Mouse (Mus musculus) midbrain, postnatal 0 days (tissue): ENCODE measurements around the gene Pcnp. TPM values are rescaled to one million over a fixed set of nuclear protein-coding genes. Genes with fewer than 3 reads are reported as not detected.
"Not testable (repeated sequence)": the region's sequence is repeated elsewhere in the genome, so short reads cannot be mapped to it uniquely, and the experiment has no call there.

Experiments
- ATAC-seq: fragments of 200-750 bp; cut with Nextera tagmentation; 2 replicates; pipeline ENCODE4 v1.8.0; 2017; ENCODE audit warnings: moderate number of reproducible peaks, mild to moderate bottlenecking, moderate TSS enrichment, moderate library complexity; ENCODE audit not compliant: low FRiP score
- DNase-seq: peaks from one replicate; pipeline ENCODE4 v3.0.0-alpha.2; 2015; ENCODE audit warnings: low spot score
- H3K27ac ChIP-seq: fragments of 300-500 bp; sonication (generic); 2 replicates; pipeline ENCODE4 v1.5.1; 2014; ENCODE audit warnings: low read depth, mild to moderate bottlenecking, low read length, mixed read lengths
- H3K27me3 ChIP-seq: fragments of 300-500 bp; sonication (generic); 2 replicates; pipeline ENCODE4 v1.6.1; 2014; ENCODE audit warnings: low read length, control low read depth, mixed read lengths; ENCODE audit not compliant: insufficient read depth
- H3K36me3 ChIP-seq: fragments of 300-500 bp; sonication (generic); 2 replicates; pipeline ENCODE4 v1.6.1; 2014; ENCODE audit warnings: low read length, control low read depth, mixed read lengths; ENCODE audit not compliant: insufficient read depth
- H3K4me1 ChIP-seq: fragments of 300-500 bp; sonication (generic); 2 replicates; pipeline ENCODE4 v1.6.1; 2014; ENCODE audit warnings: mild to moderate bottlenecking, control low read depth, antibody characterized with exemption, low read length, mixed read lengths; ENCODE audit not compliant: insufficient read depth
- H3K4me2 ChIP-seq: fragments of 300-500 bp; sonication (generic); 2 replicates; pipeline ENCODE4 v1.6.1; 2014; ENCODE audit warnings: low read depth, mild to moderate bottlenecking, low read length, mixed read lengths; ENCODE audit not compliant: poor library complexity, severe bottlenecking
- H3K4me3 ChIP-seq: fragments of 300-500 bp; sonication (generic); 2 replicates; pipeline ENCODE4 v1.5.1; 2014; ENCODE audit warnings: low read depth, mild to moderate bottlenecking, low read length, moderate library complexity
- H3K9ac ChIP-seq: fragments of 300-500 bp; sonication (generic); replicated peaks from 2 replicates; pipeline ENCODE4 v1.6.1; 2014; ENCODE audit warnings: mild to moderate bottlenecking, low read length, moderate library complexity, mixed read lengths; ENCODE audit not compliant: poor library complexity, severe bottlenecking
- H3K9me3 ChIP-seq: fragments of 300-500 bp; sonication (generic); 2 replicates; pipeline ENCODE4 v1.6.1; 2016; ENCODE audit warnings: low read length, control low read depth
- CTCF ChIP-seq: IDR thresholded peaks from 2 replicates; pipeline ENCODE4 v1.5.1; 2016; ENCODE audit warnings: antibody characterized with exemption, mild to moderate bottlenecking
- WGBS: fragments of 180-500 bp; shearing (Covaris S2); extraction: QIAGEN DNeasy Blood & Tissue Kit; methylation state at CpG from one replicate; pipeline ENCODE4 v1.1.7; 2014; 5-methylcytosine and 5-hydroxymethylcytosine counted together
- polyA plus RNA-seq: library from polyadenylated mRNA; unstranded; fragments of >200 nt; fragmentation: Nextera tagmentation; extraction: Ambion mirVana; gene quantifications from 2 replicates; pipeline ENCODE4 v1.2.1, GENCODE M21; 2015
- total RNA-seq: library from RNA; depleted of rRNA; stranded (reverse); fragments of >200 nt; gene quantifications from 2 replicates; pipeline ENCODE4 v1.2.3, GENCODE M21; 2014; rRNA removed

Gene Pcnp
- 76.5 and 103 TPM in 2 replicates for total RNA-seq
- 224 and 233 TPM in 2 replicates for polyA plus RNA-seq

DNA sequence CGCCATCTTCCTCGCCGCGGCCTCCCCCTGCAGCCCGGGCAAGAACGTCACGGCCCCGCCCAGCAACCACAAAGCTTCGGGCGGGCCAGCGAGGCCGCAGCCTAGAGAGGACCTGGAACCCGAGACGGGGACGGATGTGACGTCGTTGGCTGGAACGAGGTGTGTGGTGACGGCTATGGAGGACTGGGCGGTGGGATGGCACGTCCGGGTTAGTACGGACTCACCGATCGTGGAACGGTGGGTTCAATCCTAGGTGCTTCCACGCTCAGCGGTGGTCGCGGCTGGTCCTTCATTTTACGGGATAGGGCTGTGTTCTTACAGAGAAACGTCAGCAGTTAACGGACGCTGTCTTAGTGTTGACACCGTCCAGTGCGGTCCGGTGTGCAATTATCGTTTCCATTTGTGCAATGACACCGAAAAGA, at the start of gene Pcnp:
Gene Pcnp (minus strand): TSS at position 79 of the 422 bp plus-strand sequence.
- Histone ChIP-seq H3K4me2 (peak within 1 kb of the TSS; percentile 66), H3K4me1 (peaks cover 11% of the 10 kb centered on the region), H3K27me3 (no peaks in the 10 kb centered on the region), H3K4me3 (peak within 1 kb of the TSS; percentile 73), H3K9me3 (no peaks in the 10 kb centered on the region), H3K9ac (peak within 1 kb of the TSS; percentile 85), H3K36me3 (peaks cover 18% of the 10 kb centered on the region), H3K27ac (peak within 1 kb of the TSS; percentile 91)
- WGBS, result under 1% methylated on average over 39 of the region's 39 CpGs
- TF ChIP-seq CTCF, result no peak; the same call in 1 of the 2 replicates
- peak; percentile 99 for DNase-seq
- peak; percentile 100 for ATAC-seq

DNA sequence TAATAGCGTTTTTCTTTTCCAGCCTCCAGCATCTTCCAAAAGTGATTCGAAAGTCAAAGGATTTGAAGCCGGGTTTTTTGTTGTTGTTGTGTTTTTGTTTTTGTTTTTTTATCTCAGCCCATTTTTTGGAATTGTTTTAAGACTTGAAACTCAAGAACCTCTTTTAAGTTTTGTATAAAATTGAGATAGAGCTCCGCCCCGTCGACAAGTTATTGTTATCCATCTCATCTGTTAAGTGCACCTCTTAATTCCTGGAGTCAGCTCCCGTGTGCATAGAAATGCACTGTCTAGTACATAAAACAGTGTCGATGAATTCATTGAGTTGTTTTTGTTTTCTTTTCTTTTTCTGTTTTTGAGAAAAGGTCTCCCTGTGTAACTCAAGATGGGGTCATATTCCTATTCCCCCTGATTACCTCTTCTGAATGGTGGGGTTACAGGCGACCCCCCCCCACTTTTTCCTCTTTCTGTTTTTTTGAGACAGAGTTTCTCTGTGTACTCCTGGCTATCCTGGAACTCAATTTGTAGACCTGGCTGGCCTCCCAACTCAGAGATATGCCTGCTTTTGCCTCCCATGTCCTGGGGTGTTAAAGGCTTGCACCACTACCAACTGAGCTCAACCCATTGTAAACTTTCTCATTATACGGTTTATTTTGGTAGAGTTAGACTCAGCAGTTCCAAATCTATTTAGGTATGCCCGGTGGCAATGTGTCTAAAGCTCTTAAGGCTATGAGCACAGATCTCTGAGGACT, 46.8 kb upstream of the Pcnp start:
- H3K9me3 ChIP-seq, result no peaks in the 10 kb centered on the region
- peak overlapping the region; percentile 53 for H3K4me2 ChIP-seq
- peaks cover 5% of the 10 kb centered on the region; the same call in 1 of the 2 replicates for H3K4me1 ChIP-seq
- WGBS, result 5% methylated on average over 11 of the region's 11 CpGs
- H3K27me3 ChIP-seq, result no peaks in the 10 kb centered on the region
- no peaks in the 10 kb centered on the region for H3K36me3 ChIP-seq
- peak overlapping the region; percentile 88 for H3K27ac ChIP-seq
- ATAC-seq (no peak), DNase-seq (peak; percentile 3)
- H3K4me3 ChIP-seq, result peak overlapping the region; percentile 71
- TF ChIP-seq CTCF, result no peak
- peak overlapping the region; percentile 78 for H3K9ac ChIP-seq

DNA sequence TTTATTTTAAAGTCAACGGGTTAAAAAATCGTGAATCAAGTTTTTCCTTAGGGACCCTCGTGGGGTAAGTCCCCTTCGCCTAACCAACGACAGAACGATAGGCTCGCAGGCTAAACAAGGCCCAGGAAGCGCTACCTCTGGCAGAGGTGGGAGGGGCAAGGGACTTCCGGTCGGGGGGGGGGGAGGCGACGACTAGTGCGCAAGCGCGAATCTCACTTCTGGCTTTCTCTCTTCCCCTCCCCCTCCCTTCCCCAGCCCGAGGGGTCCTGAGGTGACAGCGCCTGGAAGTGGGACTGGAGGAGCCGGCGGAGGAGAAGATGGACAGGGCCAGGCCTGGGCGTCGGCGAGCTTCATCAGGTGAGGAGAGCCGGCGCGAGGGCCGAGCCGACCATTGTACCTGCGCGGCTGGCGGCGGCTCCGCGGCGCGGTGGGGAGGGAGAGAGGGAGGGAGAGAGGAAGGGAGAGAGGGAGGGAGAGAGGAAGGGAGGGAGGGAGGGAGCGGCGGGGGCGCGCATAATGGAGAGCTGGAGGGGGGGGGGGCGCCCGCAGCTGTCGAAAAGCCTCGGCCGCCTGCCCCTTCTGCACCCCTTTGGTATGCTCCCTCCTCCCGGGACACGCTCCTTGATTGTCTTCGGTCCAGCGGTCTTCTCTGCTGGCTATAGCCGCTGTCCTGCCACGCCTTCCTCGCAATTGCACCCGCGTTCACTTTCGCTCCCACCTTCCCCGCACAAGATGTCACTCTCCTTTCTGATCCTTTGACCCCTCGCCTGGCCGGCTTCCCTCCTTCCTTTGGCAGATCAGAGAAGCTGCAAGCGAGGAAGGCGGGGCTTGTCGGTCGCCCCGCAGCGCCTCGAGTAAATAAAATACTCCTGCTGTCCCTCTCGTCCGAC, 45.9 kb upstream of the Pcnp start:
- Histone ChIP-seq H3K9me3 (no peaks in the 10 kb centered on the region), H3K4me2 (peak overlapping the region; percentile 53), H3K27me3 (no peaks in the 10 kb centered on the region), H3K9ac (peak overlapping the region; percentile 78), H3K27ac (peak overlapping the region; percentile 88), H3K36me3 (no peaks in the 10 kb centered on the region), H3K4me1 (peaks cover 5% of the 10 kb centered on the region; the same call in 1 of the 2 replicates), H3K4me3 (peak overlapping the region; percentile 71)
- peak; percentile 96 for DNase-seq
- WGBS, result under 1% methylated on average over 43 of the region's 66 CpGs
- peak; percentile 92 for ATAC-seq
- TF ChIP-seq CTCF, result no peak

- Histone ChIP-seq H3K4me1 (peaks cover 5% of the 10 kb centered on the region; the same call in 1 of the 2 replicates), H3K27me3 (no peaks in the 10 kb centered on the region), H3K4me3 (no peak overlapping the region), H3K27ac (peak overlapping the region; percentile 88), H3K9ac (no peak overlapping the region), H3K36me3 (no peaks in the 10 kb centered on the region), H3K9me3 (no peaks in the 10 kb centered on the region), H3K4me2 (no peak overlapping the region)
- DNase-seq, result no peak
- ATAC-seq, result peak; percentile 33; the same call in 1 of the 2 replicates
- no peak for TF ChIP-seq CTCF
- 83% methylated on average over 5 of the region's 5 CpGs for WGBS
Observed at GRCm38 (mm10) chr16:56074565-56074964, 45.0 kb upstream of the Pcnp start.

- Histone ChIP-seq H3K4me1 (peaks cover 5% of the 10 kb centered on the region; the same call in 1 of the 2 replicates), H3K36me3 (no peaks in the 10 kb centered on the region), H3K9me3 (no peaks in the 10 kb centered on the region), H3K27ac (no peak overlapping the region), H3K4me2 (no peak overlapping the region), H3K4me3 (no peak overlapping the region), H3K9ac (no peak overlapping the region), H3K27me3 (no peaks in the 10 kb centered on the region)
- WGBS, result 87% methylated on average over 1 of the region's 1 CpGs
- ATAC-seq (no peak), DNase-seq (no peak)
- no peak for TF ChIP-seq CTCF
Observed at GRCm38 (mm10) chr16:56074122-56074521, 44.6 kb upstream of the Pcnp start.

- H3K9ac ChIP-seq, H3K4me2 ChIP-seq, H3K36me3 ChIP-seq, H3K27me3 ChIP-seq, DNase-seq, H3K27ac ChIP-seq, ATAC-seq, H3K4me1 ChIP-seq, H3K9me3 ChIP-seq, H3K4me3 ChIP-seq: not testable (repeated sequence)
- WGBS, result 95% methylated on average over 6 of the region's 6 CpGs
Observed at GRCm38 (mm10) chr16:56073150-56073549, 43.6 kb upstream of the Pcnp start.
